Mouse (Mus musculus): ENCODE measurements around the gene Snx21. TPM values are rescaled to one million over a fixed set of nuclear protein-coding genes. Genes with fewer than 3 reads are reported as not detected.

The Snx21 gene
- polyA plus RNA-seq, 1 experiment = 10.7 TPM

DNA sequence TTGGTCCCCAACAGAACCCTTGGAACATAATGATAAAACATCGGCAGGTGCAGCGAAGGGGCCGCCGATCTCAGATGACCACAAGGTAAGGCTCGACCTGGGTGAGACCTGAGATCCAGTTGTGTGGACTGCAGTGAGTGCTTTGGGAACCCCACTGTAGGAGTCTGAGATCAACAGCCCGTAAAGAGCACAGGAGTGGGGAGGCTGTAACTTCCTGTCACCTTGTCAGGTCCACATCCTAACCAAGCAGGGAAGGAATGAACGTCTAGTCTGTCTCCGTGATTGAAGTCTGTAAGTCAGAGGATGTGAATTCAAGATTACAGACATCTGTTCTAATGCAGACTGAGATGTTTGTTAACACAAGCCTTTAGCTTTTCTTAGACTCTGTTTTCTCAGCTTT is 38.9 kb upstream of the Snx21 start:
- peaks cover 21% of the 10 kb centered on the region for H3K36me3 ChIP-seq (ENCODE audit: control insufficient read depth, insufficient read depth, low read length, poor library complexity, severe bottlenecking)
- no peaks in the 10 kb centered on the region for H3K4me1 ChIP-seq (ENCODE audit: control insufficient read depth, insufficient read depth, low read length)
- no peak overlapping the region for H3K27ac ChIP-seq (ENCODE audit: insufficient read depth, low read length)
- H3K9me3 ChIP-seq (replicated peaks; ENCODE audit: control insufficient read depth, insufficient read depth, low read length, poor library complexity, severe bottlenecking) = no peaks in the 10 kb centered on the region
- peak overlapping the region; percentile 98 for H3K4me3 ChIP-seq (ENCODE audit: low read depth, low read length)
- no peaks in the 10 kb centered on the region for H3K27me3 ChIP-seq (ENCODE audit: control insufficient read depth, insufficient read depth, low read length, poor library complexity, severe bottlenecking)
- peak overlapping the region; percentile 90 for H3K9ac ChIP-seq (ENCODE audit: low read depth, poor library complexity, severe bottlenecking)
- TF ChIP-seq EP300 (IDR thresholded peaks at IDR 0.05; ENCODE audit: insufficient read depth, low read depth, low read length) = no peak

DNA sequence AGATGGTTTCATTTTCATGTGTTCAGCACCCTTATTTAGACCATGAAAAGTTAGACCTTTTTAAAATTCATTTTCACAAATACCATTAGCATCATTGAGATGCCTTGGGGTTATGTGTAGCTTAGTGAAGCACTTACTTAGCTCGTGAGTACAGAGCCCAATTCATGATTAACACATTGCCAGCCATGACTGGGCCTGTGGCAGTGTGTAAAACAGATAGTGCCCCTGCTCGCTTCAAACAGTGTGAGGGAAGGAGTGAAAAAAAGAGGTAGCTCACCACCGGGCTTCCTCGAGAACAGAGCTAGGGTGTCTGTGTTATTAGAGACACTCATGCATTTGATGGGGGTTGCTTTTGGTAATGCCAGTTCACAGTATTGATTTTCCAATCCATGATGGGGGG is 37.4 kb upstream of the Snx21 start:
- Histone ChIP-seq H3K4me3 (ENCODE audit: low read depth, low read length) (no peak overlapping the region), H3K4me1 (ENCODE audit: control insufficient read depth, insufficient read depth, low read length) (no peaks in the 10 kb centered on the region), H3K9me3 (replicated peaks; ENCODE audit: control insufficient read depth, insufficient read depth, low read length, poor library complexity, severe bottlenecking) (no peaks in the 10 kb centered on the region), H3K27ac (ENCODE audit: insufficient read depth, low read length) (no peak overlapping the region), H3K27me3 (ENCODE audit: control insufficient read depth, insufficient read depth, low read length, poor library complexity, severe bottlenecking) (no peaks in the 10 kb centered on the region), H3K36me3 (ENCODE audit: control insufficient read depth, insufficient read depth, low read length, poor library complexity, severe bottlenecking) (peaks cover 33% of the 10 kb centered on the region), H3K9ac (ENCODE audit: low read depth, poor library complexity, severe bottlenecking) (no peak overlapping the region)
- TF ChIP-seq EP300 (IDR thresholded peaks at IDR 0.05; ENCODE audit: insufficient read depth, low read depth, low read length) (no peak), POLR2A (IDR thresholded peaks at IDR 0.05; ENCODE audit: insufficient read depth, low read length) (no peak), CTCF (IDR thresholded peaks at IDR 0.05; ENCODE audit: low read depth, low read length) (no peak)

DNA sequence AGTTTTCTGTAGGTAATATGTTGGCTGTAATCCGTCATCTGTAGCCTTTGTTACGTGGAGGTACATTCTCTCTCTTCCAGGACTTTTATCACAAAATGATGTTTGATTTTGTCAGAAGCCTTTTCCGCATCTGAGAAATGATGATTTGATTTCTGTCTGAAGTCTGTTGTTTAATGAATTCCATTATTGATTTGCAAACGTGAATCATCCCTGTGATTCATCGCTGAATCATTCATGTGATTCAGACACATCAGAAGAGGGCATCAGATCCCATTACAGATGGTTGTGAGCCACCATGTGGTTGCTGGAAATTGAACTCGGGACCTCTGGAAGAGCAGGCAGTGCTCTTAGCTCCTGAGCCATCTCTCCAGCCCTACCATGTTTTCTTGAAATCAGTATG is 36.6 kb upstream of the Snx21 start:
- Histone ChIP-seq H3K36me3 (ENCODE audit: control insufficient read depth, insufficient read depth, low read length, poor library complexity, severe bottlenecking) (peaks cover 41% of the 10 kb centered on the region), H3K27ac (ENCODE audit: insufficient read depth, low read length) (no peak overlapping the region), H3K9ac (ENCODE audit: low read depth, poor library complexity, severe bottlenecking) (no peak overlapping the region), H3K4me3 (ENCODE audit: low read depth, low read length) (no peak overlapping the region), H3K9me3 (replicated peaks; ENCODE audit: control insufficient read depth, insufficient read depth, low read length, poor library complexity, severe bottlenecking) (no peaks in the 10 kb centered on the region), H3K27me3 (ENCODE audit: control insufficient read depth, insufficient read depth, low read length, poor library complexity, severe bottlenecking) (no peaks in the 10 kb centered on the region), H3K4me1 (ENCODE audit: control insufficient read depth, insufficient read depth, low read length) (no peaks in the 10 kb centered on the region)
- TF ChIP-seq CTCF (IDR thresholded peaks at IDR 0.05; ENCODE audit: low read depth, low read length) (no peak), POLR2A (IDR thresholded peaks at IDR 0.05; ENCODE audit: insufficient read depth, low read length) (no peak), EP300 (IDR thresholded peaks at IDR 0.05; ENCODE audit: insufficient read depth, low read depth, low read length) (no peak)

DNA sequence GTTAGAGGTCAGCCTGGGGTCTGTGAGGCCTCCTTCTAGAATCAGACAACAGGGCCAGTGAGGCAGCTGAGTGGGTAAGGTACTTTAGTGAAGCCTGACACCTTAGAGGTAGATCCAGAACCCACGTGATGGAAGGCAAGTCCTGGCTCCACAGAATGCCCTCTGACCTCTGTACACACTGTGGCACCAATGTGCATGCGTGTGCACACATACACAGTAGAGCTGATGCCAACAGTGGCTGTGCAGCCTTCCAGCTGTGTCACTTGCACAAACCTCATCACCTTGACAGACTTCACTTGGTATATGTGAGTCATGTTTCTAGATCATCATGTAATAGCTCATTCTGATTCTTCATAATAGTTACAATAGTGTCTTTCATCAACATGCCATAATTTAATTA is 33.2 kb upstream of the Snx21 start:
- Histone ChIP-seq H3K9ac (ENCODE audit: low read depth, poor library complexity, severe bottlenecking) (no peak overlapping the region), H3K9me3 (replicated peaks; ENCODE audit: control insufficient read depth, insufficient read depth, low read length, poor library complexity, severe bottlenecking) (no peaks in the 10 kb centered on the region), H3K4me3 (ENCODE audit: low read depth, low read length) (no peak overlapping the region), H3K4me1 (ENCODE audit: control insufficient read depth, insufficient read depth, low read length) (no peaks in the 10 kb centered on the region), H3K27ac (ENCODE audit: insufficient read depth, low read length) (no peak overlapping the region), H3K27me3 (ENCODE audit: control insufficient read depth, insufficient read depth, low read length, poor library complexity, severe bottlenecking) (no peaks in the 10 kb centered on the region), H3K36me3 (ENCODE audit: control insufficient read depth, insufficient read depth, low read length, poor library complexity, severe bottlenecking) (peaks cover 70% of the 10 kb centered on the region)
- TF ChIP-seq POLR2A (IDR thresholded peaks at IDR 0.05; ENCODE audit: insufficient read depth, low read length) (no peak), EP300 (IDR thresholded peaks at IDR 0.05; ENCODE audit: insufficient read depth, low read depth, low read length) (no peak), CTCF (IDR thresholded peaks at IDR 0.05; ENCODE audit: low read depth, low read length) (no peak)

DNA sequence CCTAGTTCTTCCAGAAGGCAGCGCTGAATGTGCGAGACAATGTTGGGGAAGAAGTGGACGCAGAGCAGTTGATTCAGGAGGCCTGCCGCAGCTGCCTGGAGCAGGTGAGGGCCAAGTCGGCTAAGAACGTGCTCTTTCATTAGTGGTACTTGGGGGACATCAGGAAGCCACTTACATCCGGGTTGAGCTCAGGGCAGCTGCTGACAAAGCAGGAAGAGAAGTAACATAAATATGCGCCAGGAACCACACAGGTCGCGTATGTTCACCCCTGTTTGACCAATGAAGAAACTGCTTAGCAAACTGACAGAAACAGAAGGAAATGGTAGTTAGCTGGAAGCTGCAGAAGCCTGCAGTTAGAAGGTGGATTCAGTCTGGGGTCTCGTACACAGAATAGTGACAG is 31.5 kb upstream of the Snx21 start:
- TF ChIP-seq POLR2A (IDR thresholded peaks at IDR 0.05; ENCODE audit: insufficient read depth, low read length) = no peak
- no peak for TF ChIP-seq EP300 (IDR thresholded peaks at IDR 0.05; ENCODE audit: insufficient read depth, low read depth, low read length)
- TF ChIP-seq CTCF (IDR thresholded peaks at IDR 0.05; ENCODE audit: low read depth, low read length) = no peak
- Histone ChIP-seq H3K4me1 (ENCODE audit: control insufficient read depth, insufficient read depth, low read length) (no peaks in the 10 kb centered on the region), H3K4me3 (ENCODE audit: low read depth, low read length) (no peak overlapping the region), H3K36me3 (ENCODE audit: control insufficient read depth, insufficient read depth, low read length, poor library complexity, severe bottlenecking) (peaks cover 83% of the 10 kb centered on the region), H3K27me3 (ENCODE audit: control insufficient read depth, insufficient read depth, low read length, poor library complexity, severe bottlenecking) (no peaks in the 10 kb centered on the region), H3K9ac (ENCODE audit: low read depth, poor library complexity, severe bottlenecking) (no peak overlapping the region), H3K9me3 (replicated peaks; ENCODE audit: control insufficient read depth, insufficient read depth, low read length, poor library complexity, severe bottlenecking) (no peaks in the 10 kb centered on the region), H3K27ac (ENCODE audit: insufficient read depth, low read length) (no peak overlapping the region)

DNA sequence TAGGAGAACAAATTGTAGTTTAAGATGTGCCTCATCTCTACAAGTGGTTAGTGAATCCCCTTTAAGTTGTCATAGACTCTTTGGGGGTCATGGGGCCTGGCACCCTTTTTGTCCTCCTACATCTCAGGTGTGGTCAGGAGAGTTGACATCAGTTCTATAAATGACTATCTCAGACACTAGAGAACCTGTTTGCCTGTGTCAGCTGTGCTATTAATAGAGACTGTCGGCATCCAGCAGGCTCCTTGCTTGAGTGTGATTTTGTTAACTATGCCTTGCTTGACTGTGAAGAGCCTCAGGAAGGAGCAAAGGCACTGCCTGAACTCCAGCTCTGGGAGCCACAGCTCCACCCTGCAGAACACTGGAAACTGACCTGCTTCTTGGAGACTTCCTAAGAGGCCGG is 30.8 kb upstream of the Snx21 start:
- TF ChIP-seq POLR2A (IDR thresholded peaks at IDR 0.05; ENCODE audit: insufficient read depth, low read length) = no peak
- no peak for TF ChIP-seq CTCF (IDR thresholded peaks at IDR 0.05; ENCODE audit: low read depth, low read length)
- TF ChIP-seq EP300 (IDR thresholded peaks at IDR 0.05; ENCODE audit: insufficient read depth, low read depth, low read length) = no peak
- Histone ChIP-seq H3K27ac (ENCODE audit: insufficient read depth, low read length) (no peak overlapping the region), H3K4me1 (ENCODE audit: control insufficient read depth, insufficient read depth, low read length) (no peaks in the 10 kb centered on the region), H3K9me3 (replicated peaks; ENCODE audit: control insufficient read depth, insufficient read depth, low read length, poor library complexity, severe bottlenecking) (no peaks in the 10 kb centered on the region), H3K36me3 (ENCODE audit: control insufficient read depth, insufficient read depth, low read length, poor library complexity, severe bottlenecking) (peaks cover 87% of the 10 kb centered on the region), H3K9ac (ENCODE audit: low read depth, poor library complexity, severe bottlenecking) (no peak overlapping the region), H3K4me3 (ENCODE audit: low read depth, low read length) (no peak overlapping the region), H3K27me3 (ENCODE audit: control insufficient read depth, insufficient read depth, low read length, poor library complexity, severe bottlenecking) (no peaks in the 10 kb centered on the region)
